Mouse (Mus musculus): ENCODE results near the gene Ssbp3. TPM values are rescaled to one million over a fixed set of nuclear protein-coding genes. Genes with fewer than 3 reads are reported as not detected.
A peak's percentile ranks its signal among the peaks of the same experiment; 100 is the strongest.

The Ssbp3 gene
- polyA plus RNA-seq, 1 experiment from 2014 or later: 147 TPM

- Histone ChIP-seq H3K4me3 (no peak overlapping the region), H3K36me3 (replicated peaks) (peaks cover 69% of the 10 kb centered on the region), H3K27ac (replicated peaks) (no peak overlapping the region), H3K4me1 (peaks cover 91% of the 10 kb centered on the region), H3K9me3 (no peaks in the 10 kb centered on the region), H3K27me3 (replicated peaks; ENCODE audit: low read depth, poor library complexity, severe bottlenecking) (no peaks in the 10 kb centered on the region)
- WGBS: 80% methylated on average over 5 of the region's 5 CpGs
- DNase-seq (ENCODE audit: low spot score): no peak
These were observed 43.3 kb downstream of the Ssbp3 start for GRCm38 (mm10) chr4:106953760-106954159.

- DNase-seq (ENCODE audit: low spot score): no peak
- WGBS: 70% methylated on average over 19 of the region's 19 CpGs
- H3K36me3 ChIP-seq (replicated peaks): peaks cover 59% of the 10 kb centered on the region
- H3K4me3 ChIP-seq: no peak overlapping the region
- H3K27me3 ChIP-seq (replicated peaks; ENCODE audit: low read depth, poor library complexity, severe bottlenecking): no peaks in the 10 kb centered on the region
- H3K4me1 ChIP-seq: peaks cover 88% of the 10 kb centered on the region
- peak overlapping the region; percentile 31 for H3K27ac ChIP-seq (replicated peaks)
- no peaks in the 10 kb centered on the region for H3K9me3 ChIP-seq
These were observed 45.5 kb downstream of the Ssbp3 start for GRCm38 (mm10) chr4:106955729-106956712.

- 73% methylated on average over 2 of the region's 2 CpGs for WGBS
- H3K36me3 ChIP-seq (replicated peaks): peaks cover 63% of the 10 kb centered on the region
- no peaks in the 10 kb centered on the region for H3K27me3 ChIP-seq (replicated peaks; ENCODE audit: low read depth, poor library complexity, severe bottlenecking)
- H3K27ac ChIP-seq (replicated peaks): no peak overlapping the region
- no peaks in the 10 kb centered on the region for H3K9me3 ChIP-seq
- no peak for DNase-seq (ENCODE audit: low spot score)
- peaks cover 87% of the 10 kb centered on the region for H3K4me1 ChIP-seq
- no peak overlapping the region for H3K4me3 ChIP-seq
These were observed 47.6 kb downstream of the Ssbp3 start for GRCm38 (mm10) chr4:106958117-106958516.

GRCm38 (mm10) chr4:106958561-106958960 lies 48.1 kb downstream of the Ssbp3 start:
- Histone ChIP-seq H3K36me3 (replicated peaks) (peaks cover 58% of the 10 kb centered on the region), H3K27ac (replicated peaks) (no peak overlapping the region), H3K4me1 (peaks cover 87% of the 10 kb centered on the region), H3K9me3 (no peaks in the 10 kb centered on the region), H3K27me3 (replicated peaks; ENCODE audit: low read depth, poor library complexity, severe bottlenecking) (no peaks in the 10 kb centered on the region), H3K4me3 (no peak overlapping the region)
- DNase-seq (ENCODE audit: low spot score): no peak
- WGBS: 88% methylated on average over 3 of the region's 3 CpGs

DNA sequence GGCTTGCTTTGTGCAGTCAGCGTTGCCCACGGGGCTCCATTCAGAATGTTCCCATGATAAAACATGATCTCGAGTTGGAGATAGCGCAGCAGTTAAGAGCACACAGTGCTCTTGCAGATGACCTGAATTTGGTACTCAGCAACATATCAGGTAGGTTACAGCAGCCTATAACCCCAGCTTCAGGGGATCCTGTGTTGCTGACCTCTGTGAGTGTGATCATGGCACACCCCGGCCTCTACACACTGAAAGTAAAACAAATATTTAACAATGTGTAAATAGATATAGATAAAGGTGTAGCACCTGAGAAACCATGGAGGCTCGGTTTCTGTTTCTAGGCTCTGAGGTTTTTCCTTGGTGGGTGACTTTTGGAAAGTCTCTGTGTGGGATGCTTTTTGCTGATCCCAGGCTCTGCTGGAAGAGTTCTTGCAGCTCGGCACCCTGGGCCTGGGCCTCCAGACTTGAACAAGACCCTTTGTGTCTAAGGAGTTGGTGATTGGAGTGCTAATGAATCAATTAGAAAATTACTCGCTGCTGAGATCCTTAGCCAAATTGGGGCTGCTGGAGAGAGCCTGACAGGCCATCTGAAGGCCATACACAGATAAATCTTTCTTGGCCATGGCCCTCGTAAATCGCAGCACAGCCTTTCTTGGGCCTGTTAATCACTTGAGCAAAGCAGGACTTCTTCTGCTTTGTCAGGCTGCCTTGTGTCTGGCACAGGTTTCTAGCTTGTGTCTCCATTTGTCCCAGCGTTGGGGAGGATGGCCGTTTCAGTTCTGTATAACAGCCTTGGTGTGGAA lies 49.2 kb downstream of the Ssbp3 start:
- Histone ChIP-seq H3K4me3 (no peak overlapping the region), H3K4me1 (peaks cover 89% of the 10 kb centered on the region), H3K36me3 (replicated peaks) (peaks cover 58% of the 10 kb centered on the region), H3K9me3 (no peaks in the 10 kb centered on the region), H3K27me3 (replicated peaks; ENCODE audit: low read depth, poor library complexity, severe bottlenecking) (no peaks in the 10 kb centered on the region), H3K27ac (replicated peaks) (0 out of 2 replicates have a peak overlapping the region, but pooled peaks have one; percentile 5)
- 79% methylated on average over 12 of the region's 12 CpGs for WGBS
- no peak for DNase-seq (ENCODE audit: low spot score)

DNA sequence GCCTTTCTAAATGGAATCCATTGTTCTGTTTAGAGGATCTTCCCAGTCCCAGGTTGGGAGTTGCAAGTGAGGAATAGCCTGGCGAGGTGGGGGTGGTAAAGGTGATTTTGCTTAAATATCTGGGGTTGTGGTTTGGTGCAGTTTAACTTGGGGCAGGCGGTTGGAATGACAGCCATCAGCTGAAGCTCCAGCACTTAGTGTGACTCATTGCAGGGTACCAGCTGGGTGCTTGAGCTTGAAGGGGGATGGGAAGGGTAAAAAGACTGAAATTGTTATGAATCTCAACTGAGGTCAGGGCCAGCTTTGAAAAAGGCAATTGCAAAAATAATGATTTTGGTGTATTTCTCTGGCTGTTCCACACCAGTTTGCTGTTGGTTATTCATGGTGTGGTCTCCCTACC lies 50.0 kb downstream of the Ssbp3 start:
- Histone ChIP-seq H3K27me3 (replicated peaks; ENCODE audit: low read depth, poor library complexity, severe bottlenecking) (no peaks in the 10 kb centered on the region), H3K4me1 (peaks cover 89% of the 10 kb centered on the region), H3K27ac (replicated peaks) (0 out of 2 replicates have a peak overlapping the region, but pooled peaks have one; percentile 5), H3K9me3 (no peaks in the 10 kb centered on the region), H3K4me3 (no peak overlapping the region), H3K36me3 (replicated peaks) (peaks cover 58% of the 10 kb centered on the region)
- DNase-seq (ENCODE audit: low spot score): no peak
- WGBS: 83% methylated on average over 2 of the region's 2 CpGs

DNA sequence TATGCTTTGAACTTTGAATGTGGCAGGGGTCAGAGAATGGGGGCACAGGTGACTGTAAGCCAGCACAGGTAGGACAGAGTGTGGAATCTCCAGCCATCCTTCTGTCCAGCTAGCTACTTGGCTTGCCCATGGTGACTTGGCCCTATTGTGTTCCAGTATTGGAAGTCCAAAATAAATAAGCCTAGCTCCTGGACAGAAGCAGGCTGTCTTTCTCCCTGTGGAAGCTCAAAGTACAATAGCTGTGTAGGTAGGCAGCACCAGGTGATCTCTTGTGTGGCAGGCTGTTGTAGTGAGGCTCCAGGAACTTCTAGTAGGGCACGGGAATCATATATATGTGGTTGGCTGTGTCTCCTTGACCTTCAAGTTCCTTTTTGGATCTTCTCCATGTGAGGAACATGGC lies 50.8 kb downstream of the Ssbp3 start:
- H3K4me1 ChIP-seq: peaks cover 87% of the 10 kb centered on the region
- WGBS: 100% methylated on average over 1 of the region's 1 CpGs
- no peak overlapping the region for H3K4me3 ChIP-seq
- DNase-seq (ENCODE audit: low spot score): no peak
- H3K27ac ChIP-seq (replicated peaks): no peak overlapping the region
- no peaks in the 10 kb centered on the region for H3K27me3 ChIP-seq (replicated peaks; ENCODE audit: low read depth, poor library complexity, severe bottlenecking)
- peaks cover 58% of the 10 kb centered on the region for H3K36me3 ChIP-seq (replicated peaks)
- H3K9me3 ChIP-seq: no peaks in the 10 kb centered on the region

- 71% methylated on average over 9 of the region's 9 CpGs for WGBS
- peaks cover 83% of the 10 kb centered on the region for H3K4me1 ChIP-seq
- 0 out of 2 replicates have a peak overlapping the region, but pooled peaks have one; percentile 12 for H3K27ac ChIP-seq (replicated peaks)
- no peak overlapping the region for H3K4me3 ChIP-seq
- no peaks in the 10 kb centered on the region for H3K27me3 ChIP-seq (replicated peaks; ENCODE audit: low read depth, poor library complexity, severe bottlenecking)
- H3K9me3 ChIP-seq: no peaks in the 10 kb centered on the region
- H3K36me3 ChIP-seq (replicated peaks): peaks cover 63% of the 10 kb centered on the region
- no peak for DNase-seq (ENCODE audit: low spot score)
These were observed 53.9 kb downstream of the Ssbp3 start for GRCm38 (mm10) chr4:106964356-106964755.

- WGBS: 60% methylated on average over 10 of the region's 10 CpGs
- Histone ChIP-seq H3K27ac (replicated peaks) (peak overlapping the region; percentile 37), H3K36me3 (replicated peaks) (peaks cover 68% of the 10 kb centered on the region), H3K4me1 (peaks cover 82% of the 10 kb centered on the region), H3K9me3 (no peaks in the 10 kb centered on the region), H3K4me3 (no peak overlapping the region), H3K27me3 (replicated peaks; ENCODE audit: low read depth, poor library complexity, severe bottlenecking) (no peaks in the 10 kb centered on the region)
- DNase-seq (ENCODE audit: low spot score): no peak
These were observed 54.5 kb downstream of the Ssbp3 start for GRCm38 (mm10) chr4:106964996-106965395.

DNA sequence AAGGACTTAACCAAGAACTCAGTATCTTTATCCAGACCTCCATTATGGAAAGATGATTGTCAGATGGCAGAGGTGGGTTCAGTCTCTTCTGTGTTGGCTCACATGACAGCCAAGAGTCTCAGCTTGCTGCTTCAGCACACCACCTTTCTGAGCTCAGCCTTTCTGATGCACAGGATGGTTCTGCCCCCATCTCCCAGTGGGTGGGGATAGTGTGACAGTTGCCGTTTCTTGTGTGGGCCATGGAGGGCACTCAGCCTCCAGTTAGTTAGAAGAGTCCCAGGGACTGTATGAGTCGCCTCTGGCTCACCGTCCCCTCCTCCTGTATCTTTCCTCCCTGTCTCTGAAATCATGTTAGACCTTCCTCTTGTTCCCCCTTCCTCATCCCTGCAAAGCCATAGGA lies 55.9 kb downstream of the Ssbp3 start:
- no peak overlapping the region for H3K4me3 ChIP-seq
- H3K36me3 ChIP-seq (replicated peaks): peaks cover 82% of the 10 kb centered on the region
- H3K27me3 ChIP-seq (replicated peaks; ENCODE audit: low read depth, poor library complexity, severe bottlenecking): no peaks in the 10 kb centered on the region
- no peaks in the 10 kb centered on the region for H3K9me3 ChIP-seq
- no peak for DNase-seq (ENCODE audit: low spot score)
- no peak overlapping the region for H3K27ac ChIP-seq (replicated peaks)
- WGBS: 83% methylated on average over 3 of the region's 3 CpGs
- H3K4me1 ChIP-seq: peaks cover 85% of the 10 kb centered on the region

DNA sequence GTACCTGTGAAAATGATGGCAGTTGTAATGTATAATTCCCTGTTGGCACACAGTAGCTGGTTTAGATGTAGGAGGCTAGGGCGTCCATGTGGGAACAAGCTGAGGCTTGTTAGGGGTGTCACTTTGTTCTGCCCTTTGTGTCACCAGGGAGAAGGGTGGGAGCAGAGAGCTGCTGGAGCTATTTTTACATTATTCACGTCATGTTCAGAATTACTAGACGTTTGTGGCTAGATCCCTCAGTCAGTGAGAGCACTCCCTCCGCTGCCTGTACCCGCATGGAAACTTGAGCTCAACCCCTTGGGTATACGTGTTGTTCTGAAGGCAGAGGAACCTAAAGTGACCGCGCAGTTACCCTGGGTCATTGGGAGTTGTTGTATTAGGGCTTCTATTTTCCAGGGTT lies 58.4 kb downstream of the Ssbp3 start:
- DNase-seq (ENCODE audit: low spot score): no peak
- H3K27me3 ChIP-seq (replicated peaks; ENCODE audit: low read depth, poor library complexity, severe bottlenecking): no peaks in the 10 kb centered on the region
- H3K4me3 ChIP-seq: no peak overlapping the region
- H3K27ac ChIP-seq (replicated peaks): no peak overlapping the region
- WGBS: 82% methylated on average over 8 of the region's 8 CpGs
- H3K9me3 ChIP-seq: no peaks in the 10 kb centered on the region
- peaks cover 84% of the 10 kb centered on the region for H3K36me3 ChIP-seq (replicated peaks)
- H3K4me1 ChIP-seq: peaks cover 90% of the 10 kb centered on the region

GRCm38 (mm10) chr4:106970786-106971185 lies 60.3 kb downstream of the Ssbp3 start:
- Histone ChIP-seq H3K9me3 (no peaks in the 10 kb centered on the region), H3K27ac (replicated peaks) (no peak overlapping the region), H3K4me1 (peaks cover 90% of the 10 kb centered on the region), H3K36me3 (replicated peaks) (peaks cover 66% of the 10 kb centered on the region), H3K27me3 (replicated peaks; ENCODE audit: low read depth, poor library complexity, severe bottlenecking) (no peaks in the 10 kb centered on the region), H3K4me3 (no peak overlapping the region)
- 85% methylated on average over 7 of the region's 7 CpGs for WGBS
- DNase-seq (ENCODE audit: low spot score): no peak
